Mouse (Mus musculus) intestine, embryonic 14.5 days (tissue): ENCODE measurements around the gene Foxp3. TPM values are rescaled to one million over a fixed set of nuclear protein-coding genes. Genes with fewer than 3 reads are reported as not detected.
A peak's percentile ranks its signal among the peaks of the same experiment; 100 is the strongest.

Experiments
- ATAC-seq: fragments of 200-750 bp; cut with Nextera tagmentation; replicated peaks from 2 replicates; pipeline ENCODE4 v1.8.0; 2017; ENCODE audit warnings: low read depth, moderate number of reproducible peaks, moderate TSS enrichment, moderate library complexity; ENCODE audit not compliant: low FRiP score, low TSS enrichment
- DNase-seq: peaks from one replicate; pipeline ENCODE4 v3.0.0-alpha.2; 2018; ENCODE audit warnings: low spot score
- H3K27ac ChIP-seq: fragments of 300-500 bp; sonication (generic); 2 replicates; pipeline ENCODE4 v1.5.1; 2014; ENCODE audit warnings: low read depth, mild to moderate bottlenecking, control low read depth
- H3K27me3 ChIP-seq: fragments of 300-500 bp; sonication (generic); replicated peaks from 2 replicates; pipeline ENCODE4 v1.6.1; 2014; ENCODE audit warnings: low read length, control low read depth; ENCODE audit not compliant: control insufficient read depth, insufficient read depth
- H3K36me3 ChIP-seq: fragments of 300-500 bp; sonication (generic); 2 replicates; pipeline ENCODE4 v1.6.1; 2014; ENCODE audit warnings: low read length, control low read depth; ENCODE audit not compliant: control insufficient read depth, insufficient read depth
- H3K4me1 ChIP-seq: fragments of 300-500 bp; sonication (generic); replicated peaks from 2 replicates; pipeline ENCODE4 v1.6.1; 2014; ENCODE audit warnings: low read length, control low read depth, mixed read lengths; ENCODE audit not compliant: control insufficient read depth, insufficient read depth
- H3K4me2 ChIP-seq: fragments of 300-500 bp; sonication (generic); 2 replicates; pipeline ENCODE4 v1.6.1; 2014; ENCODE audit warnings: low read length
- H3K4me3 ChIP-seq: fragments of 300-500 bp; sonication (generic); 2 replicates; pipeline ENCODE4 v1.5.1; 2014; ENCODE audit warnings: low read depth, low read length, control low read depth, mixed read lengths
- H3K9ac ChIP-seq: fragments of 300-500 bp; sonication (generic); 2 replicates; pipeline ENCODE4 v1.6.1; 2014; ENCODE audit warnings: mild to moderate bottlenecking, low read length
- H3K9me3 ChIP-seq: fragments of 300-500 bp; sonication (generic); 2 replicates; pipeline ENCODE4 v1.6.1; 2016; ENCODE audit warnings: low read length, control low read depth; ENCODE audit not compliant: control insufficient read depth
- WGBS: fragments of 180-500 bp; shearing (Covaris S2); extraction: QIAGEN DNeasy Blood & Tissue Kit; methylation state at CpG from one replicate; pipeline ENCODE4 v1.1.7; 2014; 5-methylcytosine and 5-hydroxymethylcytosine counted together
- polyA plus RNA-seq: library from polyadenylated mRNA; unstranded; fragments of >200 nt; fragmentation: Nextera tagmentation; extraction: Ambion mirVana; gene quantifications from 2 replicates; pipeline ENCODE4 v1.2.1, GENCODE M21; 2014

Gene Foxp3
- polyA plus RNA-seq, 1 experiment from 2014 or later: 0.05 TPM

DNA sequence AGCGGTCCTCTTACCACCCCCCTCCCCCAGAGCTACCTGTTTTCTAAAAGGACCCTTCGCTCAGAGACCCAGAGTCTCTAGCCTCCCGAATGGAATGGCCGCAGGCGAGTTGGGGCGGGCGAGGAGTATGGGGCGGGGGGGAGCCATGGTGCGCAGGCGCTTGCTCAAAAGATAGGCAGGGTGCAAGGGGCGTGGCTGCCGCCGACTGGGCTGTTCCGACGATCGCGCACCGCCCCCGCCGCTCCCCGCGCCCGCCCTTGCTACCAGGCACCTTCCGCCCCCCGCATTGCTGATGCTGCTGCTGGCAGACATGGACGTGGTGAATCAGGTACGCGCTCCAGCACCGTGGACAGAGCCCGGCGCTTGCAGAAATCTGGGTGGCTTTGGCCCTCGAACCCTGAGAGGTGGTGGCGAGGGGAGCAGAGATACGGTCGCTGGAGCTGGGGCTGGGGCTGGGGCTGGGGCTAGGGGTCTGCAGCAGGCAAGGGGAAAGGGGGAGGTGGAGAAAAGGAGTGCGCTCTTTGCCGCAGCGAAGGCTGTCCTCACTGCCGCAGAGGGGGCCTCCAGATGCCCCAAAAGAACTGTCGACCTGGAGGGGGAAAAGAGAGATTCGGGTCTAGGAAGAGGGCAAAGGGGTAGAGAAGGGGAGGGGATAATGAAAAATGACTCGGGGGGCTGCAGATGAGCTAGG lies 65.1 kb downstream of the Foxp3 start, which contains the start of gene Syp:
Syp (plus strand) TSS at position 71 of the 691 bp plus-strand sequence.
- H3K9ac ChIP-seq: no peak within 1 kb of the TSS
- 0 out of 2 replicates have a peak, but pooled peaks cover 5% of the 10 kb centered on the region for H3K27me3 ChIP-seq
- WGBS: 9% methylated on average over 42 of the region's 42 CpGs
- peak; percentile 84 for ATAC-seq
- no peaks in the 10 kb centered on the region for H3K4me1 ChIP-seq
- peak; percentile 91 for DNase-seq
- no peak within 1 kb of the TSS for H3K27ac ChIP-seq
- H3K4me3 ChIP-seq: peak within 1 kb of the TSS; percentile 20
- peak within 1 kb of the TSS; percentile 45 for H3K4me2 ChIP-seq
- H3K9me3 ChIP-seq: no peaks in the 10 kb centered on the region
- H3K36me3 ChIP-seq: no peaks in the 10 kb centered on the region

GRCm38 (mm10) chrX:7639536-7640325 lies 66.3 kb downstream of the Foxp3 start:
- Histone ChIP-seq H3K36me3 (no peaks in the 10 kb centered on the region), H3K27ac (no peak overlapping the region), H3K4me3 (no peak overlapping the region), H3K27me3 (0 out of 2 replicates have a peak, but pooled peaks cover 5% of the 10 kb centered on the region), H3K9me3 (no peaks in the 10 kb centered on the region), H3K4me1 (no peaks in the 10 kb centered on the region), H3K9ac (no peak overlapping the region), H3K4me2 (no peak overlapping the region)
- 19% methylated on average over 13 of the region's 13 CpGs for WGBS
- ATAC-seq (no peak), DNase-seq (no peak)

GRCm38 (mm10) chrX:7640785-7641184 lies 67.3 kb downstream of the Foxp3 start:
- no peak overlapping the region for H3K27ac ChIP-seq
- H3K27me3 ChIP-seq: 0 out of 2 replicates have a peak, but pooled peaks cover 5% of the 10 kb centered on the region
- 37% methylated on average over 11 of the region's 12 CpGs for WGBS
- H3K4me1 ChIP-seq: no peaks in the 10 kb centered on the region
- H3K9ac ChIP-seq: no peak overlapping the region
- DNase-seq: no peak
- no peaks in the 10 kb centered on the region for H3K36me3 ChIP-seq
- no peak overlapping the region for H3K4me2 ChIP-seq
- no peaks in the 10 kb centered on the region for H3K9me3 ChIP-seq
- ATAC-seq: no peak
- no peak overlapping the region for H3K4me3 ChIP-seq

Other genes with a start within 250 kb of the Foxp3 start
- gene Usp27x, start 197.8 kb upstream of the Foxp3 start, polyA plus RNA-seq: 0.32 and 0.50 TPM in 2 replicates
- gene Ppp1r3f, start 639 bp downstream of the Foxp3 start, polyA plus RNA-seq: 1.4 and 2.2 TPM in 2 replicates
- gene Ccdc22, start 31.9 kb downstream of the Foxp3 start, polyA plus RNA-seq: 28.0 and 29.7 TPM in 2 replicates
- 0.04 TPM in 1 of 2 replicates, not detected in the other for gene Cacna1f, start 33.4 kb downstream of the Foxp3 start, polyA plus RNA-seq
- gene Syp, start 64.8 kb downstream of the Foxp3 start, polyA plus RNA-seq: 3.1 and 3.9 TPM in 2 replicates
- gene Prickle3, start 83.6 kb downstream of the Foxp3 start, polyA plus RNA-seq: 6.5 and 8.2 TPM in 2 replicates
- gene Plp2, start 97.7 kb downstream of the Foxp3 start, polyA plus RNA-seq: 238 TPM in 2 replicates
- gene Magix, start 107.6 kb downstream of the Foxp3 start, polyA plus RNA-seq: 0.39 and 0.57 TPM in 2 replicates
- gene Gpkow, start 123.5 kb downstream of the Foxp3 start, polyA plus RNA-seq: 33.6 and 38.0 TPM in 2 replicates
- 21.5 and 24.9 TPM in 2 replicates for gene Wdr45, start 140.7 kb downstream of the Foxp3 start, polyA plus RNA-seq
- gene Gm45208, start 148.6 kb downstream of the Foxp3 start, polyA plus RNA-seq: 0.42 TPM in 1 of 2 replicates, not detected in the other
- gene Praf2, start 154.8 kb downstream of the Foxp3 start, polyA plus RNA-seq: 81.0 and 81.1 TPM in 2 replicates
- 14.1 and 15.4 TPM in 2 replicates for gene Ccdc120, start 177.3 kb downstream of the Foxp3 start, polyA plus RNA-seq
- gene Tfe3, start 188.9 kb downstream of the Foxp3 start, polyA plus RNA-seq: 18.5 and 19.7 TPM in 2 replicates
- 31.3 and 35.8 TPM in 2 replicates for gene Gripap1, start 216.1 kb downstream of the Foxp3 start, polyA plus RNA-seq
- gene Kcnd1, start 248.6 kb downstream of the Foxp3 start, polyA plus RNA-seq: 1.6 and 2.2 TPM in 2 replicates